Mouse (Mus musculus) cortical plate, adult 2 months (tissue): ENCODE measurements at regions not wholly inside any gene's neighbourhood (a gene's known extent, or its start where the extent isn't known, plus 50 kb on each side); places are given as distances from the start of the nearest gene placed in this dataset.

ENCODE experiments used
- CTCF ChIP-seq: fragments of 200-500 bp; IDR thresholded peaks from 2 replicates; pipeline ENCODE4 v1.5.1; 2011; ENCODE audit warnings: mild to moderate bottlenecking, control low read depth, low read length; ENCODE audit not compliant: insufficient read depth; ENCODE audit errors: extremely low read depth
- POLR2A ChIP-seq: fragments of 200-500 bp; IDR thresholded peaks from 2 replicates; pipeline ENCODE4 v1.6.1; 2011; ENCODE audit warnings: mild to moderate bottlenecking, low read length, control low read depth; ENCODE audit not compliant: insufficient read depth; ENCODE audit errors: extremely low read depth

GRCm38 (mm10) chr15:68363058-68363735, 1862.5 kb upstream of the Lrrc6 start:
- TF ChIP-seq POLR2A (peak; percentile 71; the same call in 1 of the 2 replicates), CTCF (no peak)
